Mouse (Mus musculus) heart, postnatal 14 days (tissue): ENCODE measurements at regions not wholly inside any gene's neighbourhood (a gene's known extent, or its start where the extent isn't known, plus 50 kb on each side); places are given as distances from the start of the nearest gene placed in this dataset.
"Not testable (repeated sequence)": the region's sequence is repeated elsewhere in the genome, so short reads cannot be mapped to it uniquely, and the experiment has no call there.

Source experiments
- DNase-seq, 2 experiments: peaks; one replicate each; pipeline ENCODE4 v3.0.0; 2021 to 2022
- intact Hi-C: fragments of 180-260 bp; cut with DNase I; formaldehyde crosslinking; loops from one replicate; pipeline ENCODE4 v1.15.1; 2025

- DNase-seq, intact Hi-C loops: not testable (repeated sequence)
Observed at GRCm38 (mm10) chr8:19976461-19976860, 73.3 kb downstream of the Gm31371 start.

GRCm38 (mm10) chr8:19979536-19980345 is 76.5 kb downstream of the Gm31371 start:
- DNase-seq: peak; percentile 65 to 74
- intact Hi-C loops: no loop called here

- DNase-seq, intact Hi-C loops: not testable (repeated sequence)
Observed at GRCm38 (mm10) chr8:19980346-19980726, 77.1 kb downstream of the Gm31371 start.

GRCm38 (mm10) chr8:20008106-20008505 is 104.9 kb downstream of the Gm31371 start:
- DNase-seq: peak; percentile 18 to 29
- intact Hi-C loops: not testable (repeated sequence)

- DNase-seq: peak in 1 of 2 experiments; percentile 9
- intact Hi-C loops: not testable (repeated sequence)
Observed at GRCm38 (mm10) chr8:20010947-20011346, 107.8 kb downstream of the Gm31371 start.

- intact Hi-C loops: not testable (repeated sequence)
- DNase-seq: peak in 1 of 2 experiments; percentile 27
Observed at GRCm38 (mm10) chr8:20013278-20013677, 110.1 kb downstream of the Gm31371 start.

GRCm38 (mm10) chr8:20014451-20015130 is 111.4 kb downstream of the Gm31371 start:
- intact Hi-C loops: not testable (repeated sequence)

GRCm38 (mm10) chr8:20015411-20016081 is 112.4 kb downstream of the Gm31371 start:
- intact Hi-C loops: not testable (repeated sequence)

More at GRCm38 (mm10) chr8:20014451-20015130, 111.4 kb downstream of the Gm31371 start:
- not testable (repeated sequence) for DNase-seq

GRCm38 (mm10) chr8:20016082-20016840 is 113.1 kb downstream of the Gm31371 start:
- intact Hi-C loops: not testable (repeated sequence)
- DNase-seq: peak; percentile 15 to 29

More at GRCm38 (mm10) chr8:20015411-20016081, 112.4 kb downstream of the Gm31371 start:
- DNase-seq: not testable (repeated sequence)

GRCm38 (mm10) chr8:20025521-20025920 is 122.3 kb downstream of the Gm31371 start:
- intact Hi-C loops, DNase-seq: not testable (repeated sequence)

- DNase-seq, intact Hi-C loops: not testable (repeated sequence)
Observed at GRCm38 (mm10) chr8:20027956-20028355, 124.8 kb downstream of the Gm31371 start.

GRCm38 (mm10) chr8:20030131-20030530 is 126.9 kb downstream of the Gm31371 start:
- intact Hi-C loops, DNase-seq: not testable (repeated sequence)

GRCm38 (mm10) chr8:20057626-20058025 is 154.4 kb downstream of the Gm31371 start:
- peak; percentile 0 to 2 for DNase-seq
- intact Hi-C loops: not testable (repeated sequence)

- DNase-seq, intact Hi-C loops: not testable (repeated sequence)
Observed at GRCm38 (mm10) chr8:20098121-20098520, 194.9 kb downstream of the Gm31371 start.

- intact Hi-C loops, DNase-seq: not testable (repeated sequence)
Observed at GRCm38 (mm10) chr8:20100241-20100640, 197.0 kb downstream of the Gm31371 start.

- intact Hi-C loops, DNase-seq: not testable (repeated sequence)
Observed at GRCm38 (mm10) chr8:20102374-20102773, 199.2 kb downstream of the Gm31371 start.

GRCm38 (mm10) chr8:20107154-20107553 is 204.0 kb downstream of the Gm31371 start:
- intact Hi-C loops, DNase-seq: not testable (repeated sequence)

GRCm38 (mm10) chr8:20116785-20117184 is 213.6 kb downstream of the Gm31371 start:
- intact Hi-C loops, DNase-seq: not testable (repeated sequence)

GRCm38 (mm10) chr8:20119581-20119980 is 216.4 kb downstream of the Gm31371 start:
- intact Hi-C loops, DNase-seq: not testable (repeated sequence)

- intact Hi-C loops, DNase-seq: not testable (repeated sequence)
Observed at GRCm38 (mm10) chr8:20120186-20120585, 217.0 kb downstream of the Gm31371 start.
